Mouse (Mus musculus): Measurements from ENCODE around the gene C2cd4d. TPM values are rescaled to one million over a fixed set of nuclear protein-coding genes. Genes with fewer than 3 reads are reported as not detected.
A peak's percentile ranks its signal among the peaks of the same experiment; 100 is the strongest.

C2cd4d gene
- polyA plus RNA-seq, 1 experiment from 2014 or later = 2.0 TPM

GRCm38 (mm10) chr3:94375861-94376260 lies 13.6 kb downstream of the C2cd4d start:
- WGBS = 38% methylated on average over 5 of the region's 5 CpGs
- no peak overlapping the region for H3K4me3 ChIP-seq (replicated peaks)
- H3K4me1 ChIP-seq (replicated peaks) = peaks cover 35% of the 10 kb centered on the region
- peaks cover 35% of the 10 kb centered on the region for H3K27me3 ChIP-seq
- H3K9me3 ChIP-seq = no peaks in the 10 kb centered on the region
- no peak overlapping the region for H3K4me2 ChIP-seq
- no peak overlapping the region for H3K9ac ChIP-seq (replicated peaks)
- H3K27ac ChIP-seq = no peak overlapping the region
- H3K36me3 ChIP-seq = no peaks in the 10 kb centered on the region
- ATAC-seq (ENCODE audit: insufficient number of reproducible peaks, insufficient read depth, low FRiP score, low TSS enrichment, low read depth) = no peak

- no peak for ATAC-seq (ENCODE audit: insufficient number of reproducible peaks, insufficient read depth, low FRiP score, low TSS enrichment, low read depth)
- H3K4me3 ChIP-seq (replicated peaks) = no peak overlapping the region
- H3K27me3 ChIP-seq = peaks cover 32% of the 10 kb centered on the region
- H3K4me2 ChIP-seq = peak overlapping the region; percentile 6; the same call in 1 of the 2 replicates
- H3K36me3 ChIP-seq = no peaks in the 10 kb centered on the region
- no peaks in the 10 kb centered on the region for H3K9me3 ChIP-seq
- H3K27ac ChIP-seq = no peak overlapping the region
- H3K9ac ChIP-seq (replicated peaks) = no peak overlapping the region
- WGBS = 12% methylated on average over 13 of the region's 13 CpGs
- peaks cover 25% of the 10 kb centered on the region for H3K4me1 ChIP-seq (replicated peaks)
Measured at GRCm38 (mm10) chr3:94377028-94377923, 15.0 kb downstream of the C2cd4d start.

GRCm38 (mm10) chr3:94379831-94380510 lies 17.7 kb downstream of the C2cd4d start:
- Histone ChIP-seq H3K27me3 (peaks cover 15% of the 10 kb centered on the region; the same call in 1 of the 2 replicates), H3K4me1 (replicated peaks) (peaks cover 10% of the 10 kb centered on the region), H3K4me2 (no peak overlapping the region), H3K9ac (replicated peaks) (no peak overlapping the region), H3K4me3 (replicated peaks) (no peak overlapping the region), H3K36me3 (no peaks in the 10 kb centered on the region), H3K9me3 (no peaks in the 10 kb centered on the region), H3K27ac (no peak overlapping the region)
- no peak for ATAC-seq (ENCODE audit: insufficient number of reproducible peaks, insufficient read depth, low FRiP score, low TSS enrichment, low read depth)
- WGBS = 25% methylated on average over 9 of the region's 9 CpGs

- 62% methylated on average over 5 of the region's 5 CpGs for WGBS
- H3K9ac ChIP-seq (replicated peaks) = no peak overlapping the region
- no peak overlapping the region for H3K27ac ChIP-seq
- H3K27me3 ChIP-seq = 0 out of 2 replicates have a peak, but pooled peaks cover 5% of the 10 kb centered on the region
- peaks cover 3% of the 10 kb centered on the region for H3K4me1 ChIP-seq (replicated peaks)
- H3K9me3 ChIP-seq = no peaks in the 10 kb centered on the region
- ATAC-seq (ENCODE audit: insufficient number of reproducible peaks, insufficient read depth, low FRiP score, low TSS enrichment, low read depth) = no peak
- H3K36me3 ChIP-seq = no peaks in the 10 kb centered on the region
- no peak overlapping the region for H3K4me2 ChIP-seq
- H3K4me3 ChIP-seq (replicated peaks) = no peak overlapping the region
Measured at GRCm38 (mm10) chr3:94382308-94382707, 20.1 kb downstream of the C2cd4d start.

- Histone ChIP-seq H3K36me3 (no peaks in the 10 kb centered on the region), H3K9me3 (no peaks in the 10 kb centered on the region), H3K27ac (no peak overlapping the region), H3K4me3 (replicated peaks) (no peak overlapping the region), H3K9ac (replicated peaks) (no peak overlapping the region), H3K4me2 (no peak overlapping the region), H3K4me1 (replicated peaks) (0 out of 2 replicates have a peak, but pooled peaks cover 2% of the 10 kb centered on the region), H3K27me3 (0 out of 2 replicates have a peak, but pooled peaks cover 5% of the 10 kb centered on the region)
- ATAC-seq (ENCODE audit: insufficient number of reproducible peaks, insufficient read depth, low FRiP score, low TSS enrichment, low read depth) = no peak
- WGBS = 61% methylated on average over 3 of the region's 3 CpGs
Measured at GRCm38 (mm10) chr3:94383476-94383875, 21.2 kb downstream of the C2cd4d start.

- Histone ChIP-seq H3K4me3 (replicated peaks) (no peak overlapping the region), H3K9me3 (no peaks in the 10 kb centered on the region), H3K4me2 (no peak overlapping the region), H3K27ac (no peak overlapping the region), H3K36me3 (no peaks in the 10 kb centered on the region), H3K9ac (replicated peaks) (no peak overlapping the region), H3K27me3 (0 out of 2 replicates have a peak, but pooled peaks cover 5% of the 10 kb centered on the region), H3K4me1 (replicated peaks) (no peaks in the 10 kb centered on the region)
- no peak for ATAC-seq (ENCODE audit: insufficient number of reproducible peaks, insufficient read depth, low FRiP score, low TSS enrichment, low read depth)
- 63% methylated on average over 4 of the region's 4 CpGs for WGBS
Measured at GRCm38 (mm10) chr3:94386671-94387070, 24.4 kb downstream of the C2cd4d start.

- Histone ChIP-seq H3K9ac (replicated peaks) (no peak overlapping the region), H3K4me3 (replicated peaks) (no peak overlapping the region), H3K4me2 (no peak overlapping the region), H3K9me3 (no peaks in the 10 kb centered on the region), H3K36me3 (no peaks in the 10 kb centered on the region), H3K27ac (no peak overlapping the region), H3K4me1 (replicated peaks) (no peaks in the 10 kb centered on the region), H3K27me3 (0 out of 2 replicates have a peak, but pooled peaks cover 5% of the 10 kb centered on the region)
- WGBS = 87% methylated on average over 10 of the region's 10 CpGs
- ATAC-seq (ENCODE audit: insufficient number of reproducible peaks, insufficient read depth, low FRiP score, low TSS enrichment, low read depth) = no peak
Measured at GRCm38 (mm10) chr3:94387391-94387790, 25.2 kb downstream of the C2cd4d start.

GRCm38 (mm10) chr3:94388047-94388446 lies 25.8 kb downstream of the C2cd4d start:
- 81% methylated on average over 5 of the region's 5 CpGs for WGBS
- no peaks in the 10 kb centered on the region for H3K9me3 ChIP-seq
- H3K27me3 ChIP-seq = 0 out of 2 replicates have a peak, but pooled peaks cover 5% of the 10 kb centered on the region
- H3K4me3 ChIP-seq (replicated peaks) = no peak overlapping the region
- H3K4me1 ChIP-seq (replicated peaks) = no peaks in the 10 kb centered on the region
- H3K9ac ChIP-seq (replicated peaks) = no peak overlapping the region
- H3K36me3 ChIP-seq = no peaks in the 10 kb centered on the region
- no peak overlapping the region for H3K4me2 ChIP-seq
- H3K27ac ChIP-seq = no peak overlapping the region
- no peak for ATAC-seq (ENCODE audit: insufficient number of reproducible peaks, insufficient read depth, low FRiP score, low TSS enrichment, low read depth)

- no peak overlapping the region for H3K9ac ChIP-seq (replicated peaks)
- H3K27ac ChIP-seq = no peak overlapping the region
- no peaks in the 10 kb centered on the region for H3K4me1 ChIP-seq (replicated peaks)
- no peak overlapping the region for H3K4me2 ChIP-seq
- H3K4me3 ChIP-seq (replicated peaks) = no peak overlapping the region
- 0 out of 2 replicates have a peak, but pooled peaks cover 5% of the 10 kb centered on the region for H3K27me3 ChIP-seq
- no peaks in the 10 kb centered on the region for H3K9me3 ChIP-seq
- no peaks in the 10 kb centered on the region for H3K36me3 ChIP-seq
- ATAC-seq (ENCODE audit: insufficient number of reproducible peaks, insufficient read depth, low FRiP score, low TSS enrichment, low read depth) = no peak
- WGBS = 93% methylated on average over 16 of the region's 16 CpGs
Measured at GRCm38 (mm10) chr3:94389420-94389819, 27.2 kb downstream of the C2cd4d start.

GRCm38 (mm10) chr3:94391001-94391400 lies 28.8 kb downstream of the C2cd4d start:
- WGBS = 81% methylated on average over 5 of the region's 5 CpGs

GRCm38 (mm10) chr3:94392128-94392527 lies 29.9 kb downstream of the C2cd4d start:
- Histone ChIP-seq H3K27ac (no peak overlapping the region), H3K4me1 (replicated peaks) (no peaks in the 10 kb centered on the region), H3K4me3 (replicated peaks) (no peak overlapping the region), H3K36me3 (no peaks in the 10 kb centered on the region), H3K4me2 (no peak overlapping the region), H3K9ac (replicated peaks) (no peak overlapping the region), H3K27me3 (peaks cover 19% of the 10 kb centered on the region), H3K9me3 (no peaks in the 10 kb centered on the region)
- WGBS = 83% methylated on average over 2 of the region's 2 CpGs
- ATAC-seq (ENCODE audit: insufficient number of reproducible peaks, insufficient read depth, low FRiP score, low TSS enrichment, low read depth) = no peak

More at GRCm38 (mm10) chr3:94391001-94391400, 28.8 kb downstream of the C2cd4d start:
- ATAC-seq (ENCODE audit: insufficient number of reproducible peaks, insufficient read depth, low FRiP score, low TSS enrichment, low read depth) = no peak
- no peak overlapping the region for H3K4me3 ChIP-seq (replicated peaks)
- no peaks in the 10 kb centered on the region for H3K4me1 ChIP-seq (replicated peaks)
- no peak overlapping the region for H3K4me2 ChIP-seq
- no peaks in the 10 kb centered on the region for H3K36me3 ChIP-seq
- H3K27ac ChIP-seq = no peak overlapping the region
- H3K9me3 ChIP-seq = no peaks in the 10 kb centered on the region
- H3K27me3 ChIP-seq = 0 out of 2 replicates have a peak, but pooled peaks cover 14% of the 10 kb centered on the region
- H3K9ac ChIP-seq (replicated peaks) = no peak overlapping the region
